Comparison of ENCODE assay signal across 10 mouse cellular contexts in the genomic region with DNA sequence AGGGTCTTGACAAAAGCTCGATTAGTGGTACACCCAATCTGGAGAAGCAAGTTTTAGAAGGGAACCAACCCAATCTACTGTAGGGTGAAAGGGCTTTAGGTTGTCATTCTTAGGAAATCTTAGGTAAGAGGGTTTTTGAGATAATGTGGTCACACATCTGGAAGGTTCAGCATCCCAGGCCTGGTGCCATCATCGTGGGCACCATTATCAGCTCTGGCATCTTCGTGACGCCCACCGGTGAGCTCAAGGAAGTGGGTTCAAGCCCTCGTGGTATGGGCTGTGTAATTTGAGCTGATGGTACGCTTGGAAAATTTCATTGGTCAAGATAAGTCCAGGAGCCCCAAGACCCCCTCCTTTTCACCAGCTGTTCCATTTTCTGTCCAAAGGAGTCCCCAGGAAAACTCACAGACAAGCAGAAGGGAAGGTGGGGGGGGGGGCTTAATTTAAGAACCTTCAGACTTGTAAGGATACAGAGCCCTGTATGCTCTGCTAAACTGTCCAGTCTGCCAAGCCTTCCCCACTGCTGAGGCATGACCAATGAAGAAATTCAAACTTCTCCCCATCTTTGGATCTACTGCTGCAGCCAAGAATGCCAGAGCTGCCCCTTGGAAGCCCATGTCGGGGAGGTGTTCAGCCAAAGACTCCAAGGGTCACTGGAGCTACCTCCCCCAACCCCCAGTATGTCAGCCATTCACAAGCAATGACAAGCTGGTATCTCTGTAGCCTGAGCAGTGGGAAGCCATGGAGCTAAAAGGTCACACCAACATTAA. TPM values are rescaled to one million over a fixed set of nuclear protein-coding genes. Genes with fewer than 3 reads are reported as not detected.
DNase-seq lines count a peak whose midpoint lies in the region; ATAC-seq lines count a peak whose summit lies in the region.
"Had no signal": no experiment of that assay in that cellular context is flagged by ENCODE, and none has a peak within 500 bp of the region (broad histone marks: within the 10 kb centered on the region; RNA-seq: fewer than 3 reads in every experiment).

No protein-coding gene starts in this region.

- 0 out of 2 replicates have a peak overlapping the region, but pooled peaks have one; percentile 96 for H3K4me2 ChIP-seq in limb, embryonic 15.5 days

- no peak overlapping the region for H3K27ac ChIP-seq in heart, embryonic 10.5 days
- no peak overlapping the region for H3K27ac ChIP-seq in limb, embryonic 15.5 days

- peaks cover 49% of the 10 kb centered on the region for H3K4me1 ChIP-seq in heart, embryonic 10.5 days
- peaks cover 42% of the 10 kb centered on the region for H3K4me1 ChIP-seq in limb, embryonic 15.5 days

- H3K9me3 ChIP-seq in heart, embryonic 10.5 days, result no peaks in the 10 kb centered on the region
- no peaks in the 10 kb centered on the region for H3K9me3 ChIP-seq in limb, embryonic 15.5 days

- ATAC-seq in limb, embryonic 15.5 days (ENCODE audit: insufficient number of reproducible peaks, low FRiP score, low TSS enrichment, low read depth), result no peak

- DNase-seq in heart, embryonic 10.5 days (ENCODE audit: low spot score), result no peak
- DNase-seq in heart, postnatal 14 days, result no peak
- peak; percentile 24 for DNase-seq in thymus, postnatal 0 days (ENCODE audit: low spot score)
- no peak for DNase-seq in thymus, adult 18-20 months
- DNase-seq in frontal cortex, postnatal 10 days (ENCODE audit: low spot score in 2 of 2), result no peak
- DNase-seq in spleen, adult 18-20 months, result no peak
- no peak for DNase-seq in urinary bladder, postnatal 14 days (ENCODE audit: low spot score)

- intact Hi-C loops in heart, postnatal 14 days (cut with DNase I), result loop anchor here (1.0 kb wide), 2 partner anchors 34 to 58 kb away; no protein-coding TSS in a partner anchor

- H3K36me3 ChIP-seq in heart, embryonic 10.5 days, result no peaks in the 10 kb centered on the region
- no peaks in the 10 kb centered on the region for H3K36me3 ChIP-seq in limb, embryonic 15.5 days

- no peak overlapping the region for H3K9ac ChIP-seq in limb, embryonic 15.5 days

- H3K27me3 ChIP-seq in heart, embryonic 10.5 days (ENCODE audit: insufficient read depth, poor library complexity, severe bottlenecking), result peaks cover 25% of the 10 kb centered on the region
- peaks cover 9% of the 10 kb centered on the region; the same call in 1 of the 2 replicates for H3K27me3 ChIP-seq in limb, embryonic 15.5 days

- H3K4me3 ChIP-seq in heart, embryonic 10.5 days, result peak overlapping the region; percentile 83
- H3K4me3 ChIP-seq in limb, embryonic 15.5 days, result no peak overlapping the region

- 47% methylated on average over 8 of the region's 8 CpGs for WGBS in heart, embryonic 10.5 days
- WGBS in limb, embryonic 15.5 days, result 52% methylated on average over 8 of the region's 8 CpGs

RNA-seq across cellular contexts. Expression of a gene that starts 1.1 kb away (rescaled TPM):
- polyA plus RNA-seq in heart, embryonic 10.5 days (2016; fragmentation: Nextera tagmentation; extraction: Ambion mirVana), result 18.7 and 20.9 TPM in 2 replicates
- 1 to 10 TPM; 6.7 to 7.0 TPM for total RNA-seq in heart, postnatal 14 days (2021)
- 15.0 and 16.7 TPM in 2 replicates for polyA plus RNA-seq in thymus, postnatal 0 days (2015; fragmentation: Nextera tagmentation; extraction: Ambion mirVana)
- 24.5 and 27.4 TPM in 2 replicates for polyA plus RNA-seq in limb, embryonic 15.5 days (2015; fragmentation: Nextera tagmentation; extraction: Ambion mirVana)

RNA-seq across cellular contexts. Expression of a gene that starts 36.1 kb away (rescaled TPM):
- polyA plus RNA-seq in heart, embryonic 10.5 days (2016; fragmentation: Nextera tagmentation; extraction: Ambion mirVana), result not detected in 2 replicates
- not detected for total RNA-seq in heart, postnatal 14 days (2021)
- polyA plus RNA-seq in thymus, postnatal 0 days (2015; fragmentation: Nextera tagmentation; extraction: Ambion mirVana), result 0.13 and 0.22 TPM in 2 replicates
- 0.17 TPM in 1 of 2 replicates, not detected in the other for polyA plus RNA-seq in limb, embryonic 15.5 days (2015; fragmentation: Nextera tagmentation; extraction: Ambion mirVana)
- total RNA-seq: granulocyte monocyte progenitor cell, adult 5-6 weeks had no signal
- polyA plus RNA-seq: limb, embryonic 11.5 days had no signal

RNA-seq across cellular contexts. Expression of a gene that starts 41.0 kb away (rescaled TPM):
- polyA plus RNA-seq in heart, embryonic 10.5 days (2016; fragmentation: Nextera tagmentation; extraction: Ambion mirVana), result 35.8 and 58.5 TPM in 2 replicates
- total RNA-seq in heart, postnatal 14 days (2021), result 10 to 100 TPM; 16.0 to 24.5 TPM
- polyA plus RNA-seq in thymus, postnatal 0 days (2015; fragmentation: Nextera tagmentation; extraction: Ambion mirVana), result 29.4 and 38.9 TPM in 2 replicates
- polyA plus RNA-seq in limb, embryonic 15.5 days (2015; fragmentation: Nextera tagmentation; extraction: Ambion mirVana), result 42.3 and 44.8 TPM in 2 replicates
